Mouse (Mus musculus): Measurements from ENCODE around the gene Zcchc4.

DNA sequence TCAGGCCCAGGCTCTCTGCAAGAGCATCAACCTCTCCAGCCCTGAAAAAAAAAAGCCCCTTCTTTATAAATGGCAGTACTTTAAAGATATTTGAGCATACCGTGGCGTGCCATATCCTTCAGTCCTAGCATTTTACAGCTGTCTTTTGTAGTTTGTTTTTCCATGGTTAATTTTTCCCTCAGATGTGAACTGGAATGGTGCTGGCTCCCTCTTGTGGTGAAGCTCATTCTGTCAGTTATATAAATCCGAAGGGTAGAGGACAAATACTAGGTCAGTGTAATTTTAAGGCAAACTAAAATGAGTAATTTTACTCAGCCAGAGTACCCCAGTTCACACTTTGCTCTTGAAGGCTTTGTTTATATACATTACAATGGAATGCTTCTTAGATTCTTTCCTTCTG is 46.5 kb downstream of the Zcchc4 start:
- TF ChIP-seq SIN3A (IDR thresholded peaks at IDR 0.05; ENCODE audit: low read length) (no peak), CHD2 (IDR thresholded peaks at IDR 0.05; ENCODE audit: low read length) (no peak), CHD1 (IDR thresholded peaks at IDR 0.05; ENCODE audit: low read depth, low read length) (no peak), MAFK (IDR thresholded peaks at IDR 0.05; ENCODE audit: insufficient replicate concordance, low read length) (no peak), TBP (conservative IDR thresholded peaks at IDR 0.05; ENCODE audit: low read depth, low read length) (no peak), POLR2AphosphoS2 (IDR thresholded peaks at IDR 0.05; ENCODE audit: low read depth, low read length) (no peak)
